Mouse (Mus musculus): ENCODE measurements around the gene Isyna1. TPM values are rescaled to one million over a fixed set of nuclear protein-coding genes. Genes with fewer than 3 reads are reported as not detected.

The Isyna1 gene
- total and polyA plus RNA-seq, 3 experiments: 84.1 to 189 TPM; not detected in 1

GRCm38 (mm10) chr8:70601271-70601649 lies 7.1 kb downstream of the Isyna1 start:
- TF ChIP-seq SIN3A (IDR thresholded peaks at IDR 0.05; ENCODE audit: low read length) (no peak), NELFE (IDR thresholded peaks at IDR 0.05; ENCODE audit: low read depth, low read length) (no peak), TBP (IDR thresholded peaks at IDR 0.05; ENCODE audit: low read depth, low read length) (no peak), POLR2AphosphoS2 (IDR thresholded peaks at IDR 0.05; ENCODE audit: low read length) (no peak), ETS1 (IDR thresholded peaks at IDR 0.05; ENCODE audit: low read depth, low read length) (no peak)
- DNase-seq (ENCODE audit: low read depth, low spot score): no peak
- H3K9me3 ChIP-seq (replicated peaks; ENCODE audit: insufficient read depth, low read length): no peaks in the 10 kb centered on the region
- H3K27me3 ChIP-seq (ENCODE audit: control insufficient read depth in 1 of 2, insufficient read depth in 2 of 2, low read length in 2 of 2): no peaks in the 10 kb centered on the region
- H3K4me1 ChIP-seq (ENCODE audit: control insufficient read depth in 1 of 2, insufficient read depth in 2 of 2, low read length in 2 of 2): no peaks in the 10 kb centered on the region
- H3K36me3 ChIP-seq (ENCODE audit: control insufficient read depth in 1 of 2, insufficient read depth in 2 of 2, low read length in 2 of 2): no peaks in the 10 kb centered on the region; a peak in 1 of 4 replicates
- H3K9ac ChIP-seq (ENCODE audit: control insufficient read depth, low read depth, low read length, poor library complexity, severe bottlenecking): no peak overlapping the region
- H3K79me2 ChIP-seq (ENCODE audit: control insufficient read depth, insufficient read depth, low read length, poor library complexity): peaks cover 8% of the 10 kb centered on the region
- H3K4me3 ChIP-seq (ENCODE audit: control insufficient read depth in 1 of 2, insufficient read depth in 1 of 2, low read depth in 2 of 2, low read length in 2 of 2): no peak overlapping the region
- no peak overlapping the region for H3K27ac ChIP-seq (ENCODE audit: control insufficient read depth, low read depth, low read length)

GRCm38 (mm10) chr8:70602139-70602811 lies 8.1 kb downstream of the Isyna1 start:
- TF ChIP-seq TAL1 (IDR thresholded peaks at IDR 0.05; ENCODE audit: low read length) (no peak), SMC3 (IDR thresholded peaks at IDR 0.05; ENCODE audit: low read depth, low read length) (no peak), TCF12 (IDR thresholded peaks at IDR 0.05; ENCODE audit: low read depth, low read length) (no peak), UBTF (IDR thresholded peaks at IDR 0.05; ENCODE audit: borderline replicate concordance, insufficient read depth, low read depth, low read length) (no peak), ELF1 (IDR thresholded peaks at IDR 0.05; ENCODE audit: low read depth, low read length) (no peak), TBP (IDR thresholded peaks at IDR 0.05; ENCODE audit: low read depth, low read length) (no peak), POLR2AphosphoS5 (IDR thresholded peaks at IDR 0.05; ENCODE audit: borderline replicate concordance, low read depth, low read length) (no peak), POLR2AphosphoS2 (IDR thresholded peaks at IDR 0.05; ENCODE audit: low read length) (no peak)
- Histone ChIP-seq H3K9me3 (replicated peaks; ENCODE audit: insufficient read depth, low read length) (no peaks in the 10 kb centered on the region), H3K79me2 (ENCODE audit: control insufficient read depth, insufficient read depth, low read length, poor library complexity) (peaks cover 16% of the 10 kb centered on the region), H3K27me3 (ENCODE audit: control insufficient read depth in 1 of 2, insufficient read depth in 2 of 2, low read length in 2 of 2) (no peaks in the 10 kb centered on the region), H3K9ac (ENCODE audit: control insufficient read depth, low read depth, low read length, poor library complexity, severe bottlenecking) (no peak overlapping the region), H3K4me1 (ENCODE audit: control insufficient read depth in 1 of 2, insufficient read depth in 2 of 2, low read length in 2 of 2) (no peaks in the 10 kb centered on the region), H3K36me3 (ENCODE audit: control insufficient read depth in 1 of 2, insufficient read depth in 2 of 2, low read length in 2 of 2) (no peaks in the 10 kb centered on the region; a peak in 1 of 4 replicates), H3K27ac (ENCODE audit: control insufficient read depth, low read depth, low read length) (no peak overlapping the region), H3K4me3 (ENCODE audit: control insufficient read depth in 1 of 2, insufficient read depth in 1 of 2, low read depth in 2 of 2, low read length in 2 of 2) (no peak overlapping the region)
- DNase-seq (ENCODE audit: low read depth, low spot score): no peak

GRCm38 (mm10) chr8:70604558-70604957 lies 10.4 kb downstream of the Isyna1 start:
- Histone ChIP-seq H3K4me3 (ENCODE audit: control insufficient read depth in 1 of 2, insufficient read depth in 1 of 2, low read depth in 2 of 2, low read length in 2 of 2) (no peak overlapping the region), H3K27me3 (ENCODE audit: control insufficient read depth in 1 of 2, insufficient read depth in 2 of 2, low read length in 2 of 2) (no peaks in the 10 kb centered on the region), H3K4me1 (ENCODE audit: control insufficient read depth in 1 of 2, insufficient read depth in 2 of 2, low read length in 2 of 2) (peaks cover 0 to 4% of the 10 kb centered on the region in 2 experiments; a peak in 2 of 4 replicates), H3K36me3 (ENCODE audit: control insufficient read depth in 1 of 2, insufficient read depth in 2 of 2, low read length in 2 of 2) (no peaks in the 10 kb centered on the region; a peak in 1 of 4 replicates), H3K27ac (ENCODE audit: control insufficient read depth, low read depth, low read length) (no peak overlapping the region), H3K9me3 (replicated peaks; ENCODE audit: insufficient read depth, low read length) (no peaks in the 10 kb centered on the region), H3K9ac (ENCODE audit: control insufficient read depth, low read depth, low read length, poor library complexity, severe bottlenecking) (no peak overlapping the region), H3K79me2 (ENCODE audit: control insufficient read depth, insufficient read depth, low read length, poor library complexity) (peaks cover 24% of the 10 kb centered on the region)
- TF ChIP-seq POLR2AphosphoS2 (IDR thresholded peaks at IDR 0.05; ENCODE audit: low read length) (no peak), HCFC1 (IDR thresholded peaks at IDR 0.05; ENCODE audit: low read depth, low read length) (no peak), SIN3A (IDR thresholded peaks at IDR 0.05; ENCODE audit: low read length) (no peak), MAFK (IDR thresholded peaks at IDR 0.05; ENCODE audit: borderline replicate concordance, low read depth, low read length) (no peak), MAZ (IDR thresholded peaks at IDR 0.05; ENCODE audit: low read depth, low read length) (no peak), USF2 (IDR thresholded peaks at IDR 0.05; ENCODE audit: borderline replicate concordance in 1 of 2, insufficient read depth in 1 of 2, low read depth in 1 of 2, low read length in 2 of 2) (no peak), CHD2 (IDR thresholded peaks at IDR 0.05; ENCODE audit: low read length) (no peak), TBP (IDR thresholded peaks at IDR 0.05; ENCODE audit: low read depth, low read length) (no peak), RAD21 (IDR thresholded peaks at IDR 0.05; ENCODE audit: low read depth, low read length) (no peak), TAL1 (IDR thresholded peaks at IDR 0.05; ENCODE audit: low read length) (no peak), SMC3 (IDR thresholded peaks at IDR 0.05; ENCODE audit: low read depth, low read length) (no peak), ETS1 (IDR thresholded peaks at IDR 0.05; ENCODE audit: low read depth, low read length) (no peak), E2F4 (IDR thresholded peaks at IDR 0.05; ENCODE audit: borderline replicate concordance, low read depth, low read length) (no peak), USF1 (IDR thresholded peaks at IDR 0.05; ENCODE audit: low read depth, low read length) (no peak)
- DNase-seq (ENCODE audit: low read depth, low spot score): no peak

Measured in MEL (cell line).